Mouse (Mus musculus): ENCODE results near the gene Fars2. TPM values are rescaled to one million over a fixed set of nuclear protein-coding genes. Genes with fewer than 3 reads are reported as not detected.

The Fars2 gene
- polyA plus RNA-seq, 1 experiment from 2014 or later = 31.2 TPM

DNA sequence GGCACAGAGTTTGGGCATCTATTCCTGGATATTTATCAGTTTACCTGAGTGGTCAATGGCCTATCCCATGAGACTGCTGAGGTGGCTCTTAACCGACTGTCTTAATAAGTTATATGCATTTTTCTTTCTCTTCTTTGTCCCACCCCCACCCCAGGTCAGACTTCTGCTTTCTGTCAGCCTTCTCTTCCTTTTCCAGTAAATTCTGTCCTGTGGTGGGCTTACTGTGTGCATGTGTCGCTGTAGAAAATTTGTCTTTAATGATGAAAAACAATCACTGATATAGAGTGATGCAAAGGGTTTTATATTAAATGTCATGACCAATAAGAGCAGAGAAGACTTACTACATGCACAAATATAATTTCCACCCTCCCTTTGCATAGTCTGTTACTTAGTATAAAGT, 85.3 kb downstream of the Fars2 start:
- Histone ChIP-seq H3K4me3 (replicated peaks; ENCODE audit: low read length) (no peak overlapping the region), H3K9ac (no peak overlapping the region), H3K4me1 (replicated peaks; ENCODE audit: control insufficient read depth, insufficient read depth, low read length) (no peaks in the 10 kb centered on the region), H3K36me3 (replicated peaks; ENCODE audit: control insufficient read depth, insufficient read depth) (no peaks in the 10 kb centered on the region), H3K27me3 (ENCODE audit: control insufficient read depth, insufficient read depth, low read length) (no peaks in the 10 kb centered on the region), H3K27ac (no peak overlapping the region), H3K4me2 (replicated peaks) (no peak overlapping the region), H3K9me3 (ENCODE audit: control insufficient read depth, low read length) (no peaks in the 10 kb centered on the region)
- no peak for DNase-seq (ENCODE audit: low spot score)
- no peak for ATAC-seq (ENCODE audit: low FRiP score)
- WGBS = 87% methylated on average over 2 of the region's 2 CpGs

DNA sequence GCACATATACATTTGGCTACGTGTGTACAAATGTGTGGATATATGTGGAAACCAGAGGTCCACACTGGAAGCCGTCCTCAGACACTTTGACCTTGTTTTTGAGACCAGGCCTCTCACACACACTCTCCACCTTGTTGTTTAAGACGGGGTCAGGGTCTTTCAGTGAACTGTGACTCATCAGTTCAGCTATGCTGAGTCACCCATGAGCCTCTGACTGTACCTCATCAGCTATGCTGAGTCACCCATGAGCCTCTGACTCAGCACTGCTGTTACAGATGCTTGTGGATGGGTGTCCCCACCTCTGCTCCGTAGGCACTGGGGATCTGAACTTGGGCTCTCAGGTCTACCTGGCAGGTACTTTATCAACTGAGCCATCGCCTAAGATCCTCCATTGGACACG, 85.8 kb downstream of the Fars2 start:
- ATAC-seq (ENCODE audit: low FRiP score) = no peak
- no peaks in the 10 kb centered on the region for H3K27me3 ChIP-seq (ENCODE audit: control insufficient read depth, insufficient read depth, low read length)
- H3K4me2 ChIP-seq (replicated peaks) = no peak overlapping the region
- 90% methylated on average over 6 of the region's 6 CpGs for WGBS
- no peaks in the 10 kb centered on the region for H3K9me3 ChIP-seq (ENCODE audit: control insufficient read depth, low read length)
- DNase-seq (ENCODE audit: low spot score) = no peak
- H3K4me3 ChIP-seq (replicated peaks; ENCODE audit: low read length) = no peak overlapping the region
- no peak overlapping the region for H3K27ac ChIP-seq
- no peak overlapping the region for H3K9ac ChIP-seq
- H3K36me3 ChIP-seq (replicated peaks; ENCODE audit: control insufficient read depth, insufficient read depth) = no peaks in the 10 kb centered on the region
- H3K4me1 ChIP-seq (replicated peaks; ENCODE audit: control insufficient read depth, insufficient read depth, low read length) = no peaks in the 10 kb centered on the region

DNA sequence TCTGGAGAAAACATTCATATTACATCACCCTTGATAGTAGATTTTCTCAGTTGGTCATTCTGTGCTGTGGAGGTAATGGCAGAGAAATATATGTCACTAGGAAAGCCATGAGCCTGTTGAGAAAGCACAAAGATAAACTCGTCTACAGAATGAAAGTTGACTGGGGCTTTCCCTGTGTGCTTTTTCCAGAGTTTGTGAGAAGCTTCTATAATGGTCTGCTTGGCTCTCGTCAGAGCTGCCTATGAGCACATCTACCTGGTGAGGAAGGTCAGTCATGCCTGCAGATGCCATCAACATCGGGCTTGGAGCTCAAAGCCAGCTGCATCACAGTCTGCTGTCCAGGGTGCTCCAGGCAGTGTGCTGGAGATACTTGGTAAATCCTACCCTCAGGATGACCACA, 87.1 kb downstream of the Fars2 start:
- H3K4me3 ChIP-seq (replicated peaks; ENCODE audit: low read length) = no peak overlapping the region
- H3K4me2 ChIP-seq (replicated peaks) = no peak overlapping the region
- no peaks in the 10 kb centered on the region for H3K36me3 ChIP-seq (replicated peaks; ENCODE audit: control insufficient read depth, insufficient read depth)
- no peaks in the 10 kb centered on the region for H3K9me3 ChIP-seq (ENCODE audit: control insufficient read depth, low read length)
- no peak overlapping the region for H3K27ac ChIP-seq
- WGBS = 93% methylated on average over 3 of the region's 3 CpGs
- H3K9ac ChIP-seq = no peak overlapping the region
- ATAC-seq (ENCODE audit: low FRiP score) (no peak), DNase-seq (ENCODE audit: low spot score) (no peak)
- no peaks in the 10 kb centered on the region for H3K4me1 ChIP-seq (replicated peaks; ENCODE audit: control insufficient read depth, insufficient read depth, low read length)
- no peaks in the 10 kb centered on the region for H3K27me3 ChIP-seq (ENCODE audit: control insufficient read depth, insufficient read depth, low read length)

DNA sequence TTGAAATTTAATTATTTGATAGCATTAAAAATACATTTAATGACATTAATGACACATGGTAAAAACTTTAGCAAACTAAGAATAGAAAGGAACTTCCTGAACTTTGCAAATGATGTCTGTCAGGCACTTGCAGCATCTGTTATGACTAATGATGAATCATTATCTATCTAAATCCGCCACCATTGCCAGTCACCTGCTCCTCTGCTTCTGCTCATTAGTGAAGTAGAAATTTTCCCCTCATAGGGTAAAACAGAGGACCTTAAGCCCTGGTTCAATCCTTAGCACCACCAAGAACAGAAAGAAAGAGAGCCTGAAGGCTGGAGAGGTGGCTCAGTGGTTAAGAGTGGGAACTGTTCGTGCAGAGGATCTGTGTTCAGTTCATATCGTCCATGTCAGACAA, 93.8 kb downstream of the Fars2 start:
- 86% methylated on average over 3 of the region's 3 CpGs for WGBS
- Histone ChIP-seq H3K27me3 (ENCODE audit: control insufficient read depth, insufficient read depth, low read length) (no peaks in the 10 kb centered on the region), H3K27ac (no peak overlapping the region), H3K4me1 (replicated peaks; ENCODE audit: control insufficient read depth, insufficient read depth, low read length) (0 out of 2 replicates have a peak, but pooled peaks cover 3% of the 10 kb centered on the region), H3K36me3 (replicated peaks; ENCODE audit: control insufficient read depth, insufficient read depth) (no peaks in the 10 kb centered on the region), H3K4me3 (replicated peaks; ENCODE audit: low read length) (no peak overlapping the region), H3K4me2 (replicated peaks) (no peak overlapping the region), H3K9me3 (ENCODE audit: control insufficient read depth, low read length) (no peaks in the 10 kb centered on the region), H3K9ac (no peak overlapping the region)
- DNase-seq (ENCODE audit: low spot score) (no peak), ATAC-seq (ENCODE audit: low FRiP score) (no peak)

DNA sequence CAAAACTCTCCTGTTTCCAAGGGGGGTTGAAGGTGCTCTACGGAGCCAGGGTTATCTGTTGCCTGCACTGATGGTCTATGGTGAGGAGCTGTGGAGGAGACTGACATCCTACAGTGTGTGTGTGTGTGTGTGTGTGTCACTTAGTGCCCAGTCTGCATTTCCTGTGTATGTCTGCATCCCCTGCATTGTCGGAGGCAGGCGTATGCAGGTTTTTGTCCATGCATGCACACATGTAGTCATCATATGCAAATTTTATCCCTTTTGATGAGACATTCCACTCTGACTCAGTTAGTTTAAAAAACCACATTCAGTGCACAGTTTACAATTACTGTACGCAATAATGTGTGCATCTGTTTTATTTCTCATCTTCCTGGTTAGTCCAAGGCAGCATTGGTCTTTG, 96.8 kb downstream of the Fars2 start:
- Histone ChIP-seq H3K4me3 (replicated peaks; ENCODE audit: low read length) (no peak overlapping the region), H3K27ac (no peak overlapping the region), H3K4me1 (replicated peaks; ENCODE audit: control insufficient read depth, insufficient read depth, low read length) (0 out of 2 replicates have a peak, but pooled peaks cover 3% of the 10 kb centered on the region), H3K9me3 (ENCODE audit: control insufficient read depth, low read length) (no peaks in the 10 kb centered on the region), H3K27me3 (ENCODE audit: control insufficient read depth, insufficient read depth, low read length) (no peaks in the 10 kb centered on the region), H3K9ac (no peak overlapping the region), H3K36me3 (replicated peaks; ENCODE audit: control insufficient read depth, insufficient read depth) (no peaks in the 10 kb centered on the region), H3K4me2 (replicated peaks) (no peak overlapping the region)
- ATAC-seq (ENCODE audit: low FRiP score) (no peak), DNase-seq (ENCODE audit: low spot score) (no peak)
- 92% methylated on average over 4 of the region's 4 CpGs for WGBS

DNA sequence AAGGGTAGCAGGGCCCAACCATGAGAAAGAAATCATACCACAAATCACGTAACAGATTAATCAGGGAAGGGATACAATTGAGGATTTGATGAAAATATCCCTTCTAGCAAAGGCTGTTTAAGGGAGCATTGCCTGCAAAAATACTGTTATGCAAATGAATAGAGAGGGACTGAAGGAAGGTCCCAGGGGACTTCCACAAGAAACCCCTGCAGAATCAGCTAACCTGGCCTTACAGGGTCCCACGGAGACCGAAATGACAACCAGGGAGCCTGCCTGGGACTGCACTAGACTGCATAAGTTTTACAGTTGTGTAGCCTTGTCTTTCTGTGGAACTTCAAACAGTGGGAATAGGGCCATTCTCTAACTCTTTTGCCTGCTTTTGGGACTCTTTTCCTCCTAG, 98.8 kb downstream of the Fars2 start:
- Histone ChIP-seq H3K4me2 (replicated peaks) (no peak overlapping the region), H3K4me3 (replicated peaks; ENCODE audit: low read length) (no peak overlapping the region), H3K36me3 (replicated peaks; ENCODE audit: control insufficient read depth, insufficient read depth) (no peaks in the 10 kb centered on the region), H3K9me3 (ENCODE audit: control insufficient read depth, low read length) (no peaks in the 10 kb centered on the region), H3K4me1 (replicated peaks; ENCODE audit: control insufficient read depth, insufficient read depth, low read length) (0 out of 2 replicates have a peak, but pooled peaks cover 3% of the 10 kb centered on the region), H3K9ac (no peak overlapping the region), H3K27me3 (ENCODE audit: control insufficient read depth, insufficient read depth, low read length) (no peaks in the 10 kb centered on the region), H3K27ac (no peak overlapping the region)
- DNase-seq (ENCODE audit: low spot score) = no peak
- ATAC-seq (ENCODE audit: low FRiP score) = no peak
- 87% methylated on average over 3 of the region's 3 CpGs for WGBS

DNA sequence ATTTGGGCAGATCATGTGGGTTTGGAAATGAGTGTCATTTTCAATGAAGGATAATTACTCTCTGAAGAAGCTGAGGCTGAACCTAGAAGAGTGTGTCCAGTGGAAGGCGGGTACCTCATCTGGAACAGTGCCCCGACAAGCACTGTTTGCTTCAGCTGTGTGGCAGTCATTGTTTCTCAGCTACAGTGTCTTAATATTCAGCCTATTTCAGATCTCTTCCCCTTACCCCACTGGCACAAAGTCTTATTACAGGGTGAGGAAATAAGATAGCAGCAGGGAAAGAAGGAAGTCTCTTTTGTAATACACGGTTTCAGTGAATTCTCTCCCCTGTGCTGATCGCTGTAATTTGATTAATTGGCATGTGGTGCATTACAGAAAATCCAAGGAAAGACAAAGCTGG, 101.1 kb downstream of the Fars2 start:
- no peaks in the 10 kb centered on the region for H3K36me3 ChIP-seq (replicated peaks; ENCODE audit: control insufficient read depth, insufficient read depth)
- H3K27me3 ChIP-seq (ENCODE audit: control insufficient read depth, insufficient read depth, low read length) = no peaks in the 10 kb centered on the region
- H3K27ac ChIP-seq = no peak overlapping the region
- whole genome bisulfite sequencing = 42% methylated on average over 4 of the region's 4 CpGs
- 0 out of 2 replicates have a peak, but pooled peaks cover 3% of the 10 kb centered on the region for H3K4me1 ChIP-seq (replicated peaks; ENCODE audit: control insufficient read depth, insufficient read depth, low read length)
- H3K9ac ChIP-seq = no peak overlapping the region
- no peaks in the 10 kb centered on the region for H3K9me3 ChIP-seq (ENCODE audit: control insufficient read depth, low read length)
- DNase-seq (ENCODE audit: low spot score) (no peak), ATAC-seq (ENCODE audit: low FRiP score) (no peak)
- H3K4me3 ChIP-seq (replicated peaks; ENCODE audit: low read length) = no peak overlapping the region
- H3K4me2 ChIP-seq (replicated peaks) = no peak overlapping the region

DNA sequence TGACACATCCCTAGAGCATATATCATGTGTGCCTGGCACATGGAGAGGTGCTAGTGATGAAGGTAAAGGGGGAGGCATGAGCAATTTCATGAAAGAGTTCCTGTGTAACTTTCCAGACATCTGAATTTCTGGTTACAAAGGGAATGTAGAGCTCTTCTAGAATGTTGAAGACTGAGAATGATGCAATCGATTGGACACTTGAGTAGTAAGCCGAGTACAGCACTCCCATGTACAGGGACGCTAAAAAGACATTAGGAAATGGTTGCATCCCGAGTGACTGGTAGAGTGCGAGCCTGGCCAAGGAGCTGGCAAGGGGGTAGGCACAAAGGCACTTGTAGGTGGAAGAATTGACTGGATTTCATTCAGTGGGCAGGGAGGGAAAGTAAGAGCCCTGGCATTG, 102.3 kb downstream of the Fars2 start:
- Histone ChIP-seq H3K36me3 (replicated peaks; ENCODE audit: control insufficient read depth, insufficient read depth) (no peaks in the 10 kb centered on the region), H3K4me3 (replicated peaks; ENCODE audit: low read length) (no peak overlapping the region), H3K9me3 (ENCODE audit: control insufficient read depth, low read length) (no peaks in the 10 kb centered on the region), H3K9ac (no peak overlapping the region), H3K27ac (no peak overlapping the region), H3K27me3 (ENCODE audit: control insufficient read depth, insufficient read depth, low read length) (no peaks in the 10 kb centered on the region), H3K4me2 (replicated peaks) (no peak overlapping the region), H3K4me1 (replicated peaks; ENCODE audit: control insufficient read depth, insufficient read depth, low read length) (0 out of 2 replicates have a peak, but pooled peaks cover 3% of the 10 kb centered on the region)
- DNase-seq (ENCODE audit: low spot score) (no peak), ATAC-seq (ENCODE audit: low FRiP score) (no peak)
- 92% methylated on average over 5 of the region's 5 CpGs for WGBS

DNA sequence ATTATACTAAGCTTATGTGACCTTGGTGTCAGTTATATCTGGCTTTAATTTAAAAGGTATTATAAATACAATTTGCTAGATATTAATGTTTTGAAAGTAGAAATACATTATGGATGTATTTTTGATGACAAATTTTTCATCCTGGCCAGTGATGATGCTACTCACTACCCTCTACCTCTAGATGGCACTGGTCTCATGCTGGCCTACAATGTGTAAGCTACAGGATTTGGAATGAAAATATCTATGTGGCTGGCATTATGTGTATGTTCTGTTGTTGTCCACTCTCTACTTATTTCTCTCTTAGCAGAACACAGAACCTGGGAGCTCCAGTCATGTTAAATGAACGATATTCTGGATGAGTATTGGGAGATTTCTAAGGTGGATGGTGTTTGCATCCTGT, 104.7 kb downstream of the Fars2 start:
- Histone ChIP-seq H3K36me3 (replicated peaks; ENCODE audit: control insufficient read depth, insufficient read depth) (no peaks in the 10 kb centered on the region), H3K9me3 (ENCODE audit: control insufficient read depth, low read length) (no peaks in the 10 kb centered on the region), H3K4me1 (replicated peaks; ENCODE audit: control insufficient read depth, insufficient read depth, low read length) (no peaks in the 10 kb centered on the region; the same call in 1 of the 2 replicates), H3K9ac (no peak overlapping the region), H3K27ac (no peak overlapping the region), H3K4me3 (replicated peaks; ENCODE audit: low read length) (no peak overlapping the region), H3K4me2 (replicated peaks) (no peak overlapping the region), H3K27me3 (ENCODE audit: control insufficient read depth, insufficient read depth, low read length) (no peaks in the 10 kb centered on the region)
- ATAC-seq (ENCODE audit: low FRiP score) (no peak), DNase-seq (ENCODE audit: low spot score) (peak; percentile 39)
- 86% methylated on average over 1 of the region's 1 CpGs for WGBS

DNA sequence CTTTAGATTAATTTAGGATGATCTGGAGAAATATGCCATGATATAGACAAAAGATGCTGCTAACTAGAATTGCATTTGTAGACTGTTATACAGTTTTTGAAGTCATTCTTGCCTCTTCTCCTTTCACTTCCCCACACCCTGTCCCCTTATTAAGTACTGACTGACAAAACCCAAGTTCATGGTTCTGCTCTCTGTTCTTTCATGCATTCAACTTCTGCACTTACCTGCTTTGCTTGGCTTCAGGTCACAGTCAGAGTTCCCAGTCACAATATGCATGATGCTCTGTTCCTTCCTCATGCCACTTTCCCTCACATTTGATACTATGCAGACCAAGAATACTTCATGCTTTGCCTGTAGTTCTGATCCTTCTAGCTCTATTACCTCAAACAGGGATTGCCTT, 105.5 kb downstream of the Fars2 start:
- H3K9ac ChIP-seq = no peak overlapping the region
- H3K9me3 ChIP-seq (ENCODE audit: control insufficient read depth, low read length) = no peaks in the 10 kb centered on the region
- no peak overlapping the region for H3K27ac ChIP-seq
- H3K4me3 ChIP-seq (replicated peaks; ENCODE audit: low read length) = no peak overlapping the region
- no peak overlapping the region for H3K4me2 ChIP-seq (replicated peaks)
- ATAC-seq (ENCODE audit: low FRiP score) = no peak
- H3K27me3 ChIP-seq (ENCODE audit: control insufficient read depth, insufficient read depth, low read length) = no peaks in the 10 kb centered on the region
- no peaks in the 10 kb centered on the region for H3K36me3 ChIP-seq (replicated peaks; ENCODE audit: control insufficient read depth, insufficient read depth)
- no peak for DNase-seq (ENCODE audit: low spot score)
- no peaks in the 10 kb centered on the region; the same call in 1 of the 2 replicates for H3K4me1 ChIP-seq (replicated peaks; ENCODE audit: control insufficient read depth, insufficient read depth, low read length)

All from hindbrain, embryonic 14.5 days (tissue).